Mouse (Mus musculus) thymus, adult 2 months (tissue): Measurements from ENCODE around the gene Pycard.

ENCODE experiments used
- CTCF ChIP-seq: fragments of 200-500 bp; IDR thresholded peaks from 2 replicates; pipeline ENCODE4 v1.5.1; 2012; ENCODE audit warnings: mild to moderate bottlenecking, control low read depth, low read length, moderate library complexity, borderline replicate concordance; ENCODE audit not compliant: control insufficient read depth, poor library complexity, insufficient read depth; ENCODE audit errors: extremely low read depth
- POLR2A ChIP-seq: fragments of 200-500 bp; IDR thresholded peaks from 2 replicates; pipeline ENCODE4 v1.6.1; 2012; ENCODE audit warnings: mild to moderate bottlenecking, low read length, control low read depth, moderate library complexity; ENCODE audit not compliant: control insufficient read depth, poor library complexity, insufficient read depth; ENCODE audit errors: extremely low read depth

- TF ChIP-seq POLR2A (no peak), CTCF (no peak)
Observed at GRCm38 (mm10) chr7:128006193-128006592, 12.5 kb upstream of the Pycard start.
